Mouse (Mus musculus): ENCODE measurements around the gene Atp1b1. TPM values are rescaled to one million over a fixed set of nuclear protein-coding genes. Genes with fewer than 3 reads are reported as not detected.

The Atp1b1 gene
- 10 to 100 TPM; 60.3 to 71.3 TPM for total RNA-seq (2021)
- long read RNA-seq, experiment 1, transcript Atp1b1-201 (6 exons, 2,580 nt): major isoform, 73 of 81 reads
- long read RNA-seq, experiment 1, partial matches to known transcripts: 0 of 81 reads
- long read RNA-seq, experiment 1, other reads (novel, unspliced or antisense): 8 of 81 reads
- long read RNA-seq, experiment 2, transcript Atp1b1-201 (6 exons, 2,580 nt): major isoform, 164 of 175 reads
- long read RNA-seq, experiment 2, partial matches to known transcripts: 1 of 175 reads
- long read RNA-seq, experiment 2, other reads (novel, unspliced or antisense): 10 of 175 reads

DNA sequence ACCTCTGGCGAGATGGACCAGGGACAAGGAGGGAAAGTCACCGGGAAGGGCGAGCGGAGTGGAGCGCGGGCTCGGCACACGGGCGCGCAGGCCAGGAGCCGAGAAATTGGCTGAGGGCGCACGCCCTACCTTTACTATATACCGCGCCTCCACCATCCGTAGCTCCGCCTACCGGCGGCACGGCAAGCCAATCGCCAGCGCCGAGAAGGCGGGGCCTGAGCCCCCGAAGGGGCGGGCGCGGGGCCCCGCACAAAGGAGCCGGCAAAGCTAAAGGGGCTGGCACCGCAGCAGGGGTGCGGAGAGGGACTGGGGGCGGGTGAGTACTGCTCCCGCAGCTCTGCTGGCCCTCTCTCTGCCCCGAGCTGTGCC is at the start of gene Atp1b1:
Gene Atp1b1, minus strand, starts transcription at position 111 of the 369 bp plus-strand sequence.
- DNase-seq (ENCODE audit: low spot score in 2 of 2): peak; percentile 73 to 80

DNA sequence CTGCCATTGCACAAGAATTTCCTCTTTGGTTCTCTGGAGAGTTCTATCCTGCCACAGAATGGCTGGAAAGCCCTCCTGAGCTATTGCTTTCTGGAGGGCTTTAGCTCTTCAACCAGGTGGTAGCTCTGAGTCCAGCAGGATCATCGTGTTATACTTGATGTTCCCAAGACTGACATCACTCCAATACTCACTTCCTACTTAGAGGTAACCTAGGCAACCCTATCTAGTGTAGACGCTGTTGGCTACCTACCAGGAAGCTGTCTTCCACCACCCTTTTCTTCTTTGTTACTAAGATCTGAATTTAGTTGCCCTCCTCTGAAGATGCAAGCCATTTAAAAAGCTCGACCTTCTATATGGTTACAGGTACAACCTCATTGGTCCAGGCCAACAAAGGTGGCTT is 46.9 kb upstream of the Atp1b1 start:
- DNase-seq (ENCODE audit: low spot score in 2 of 2): no peak

DNA sequence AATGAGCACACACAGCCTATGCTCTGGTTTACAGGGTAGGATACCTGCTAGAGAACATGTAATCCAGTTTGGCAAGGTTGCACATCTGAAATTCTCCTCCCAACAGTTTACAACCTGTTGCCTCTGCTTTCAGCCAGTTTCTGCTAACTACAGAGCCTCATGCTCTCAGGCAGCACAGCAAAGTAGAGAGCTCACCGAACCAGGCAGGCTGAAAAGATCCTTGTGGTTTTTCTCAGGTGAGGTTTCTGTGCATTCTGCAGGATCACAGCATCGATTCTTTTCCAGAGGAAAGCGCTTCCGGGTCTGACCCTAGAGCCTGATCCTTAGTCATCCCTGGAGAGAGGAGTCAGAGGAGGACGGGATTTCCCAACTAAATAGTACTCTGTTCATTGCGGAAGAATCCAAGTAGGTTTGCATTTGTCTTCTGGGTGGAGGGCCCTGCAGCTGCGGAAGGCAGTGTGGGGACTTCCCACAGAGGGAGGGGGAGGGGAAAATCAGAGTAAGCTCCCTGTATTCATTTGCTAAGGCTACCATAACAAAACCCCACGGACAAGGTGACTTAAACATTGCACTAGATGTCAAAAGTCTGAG is 45.1 kb upstream of the Atp1b1 start:
- DNase-seq (ENCODE audit: low spot score in 2 of 2): no peak

DNA sequence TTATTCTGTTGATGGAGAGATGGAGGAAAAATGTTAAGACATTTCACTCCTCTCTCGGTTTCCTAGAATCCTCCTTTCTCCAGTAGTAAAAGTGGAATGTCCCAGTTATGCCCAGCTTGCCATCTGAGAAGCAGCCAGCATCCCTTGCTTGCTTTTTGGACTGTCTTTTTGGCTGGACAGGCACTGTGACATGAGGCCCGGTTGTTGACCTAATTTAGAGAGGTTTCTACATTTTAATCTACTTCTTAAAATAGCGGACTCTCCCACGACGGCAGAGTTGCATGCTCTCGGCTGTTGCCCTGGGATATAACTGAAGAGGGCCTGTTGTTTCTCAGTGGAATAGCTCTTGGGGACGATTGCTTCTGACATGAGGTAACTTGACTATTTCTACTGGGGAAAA is 44.1 kb upstream of the Atp1b1 start:
- DNase-seq (ENCODE audit: low spot score in 2 of 2): no peak

DNA sequence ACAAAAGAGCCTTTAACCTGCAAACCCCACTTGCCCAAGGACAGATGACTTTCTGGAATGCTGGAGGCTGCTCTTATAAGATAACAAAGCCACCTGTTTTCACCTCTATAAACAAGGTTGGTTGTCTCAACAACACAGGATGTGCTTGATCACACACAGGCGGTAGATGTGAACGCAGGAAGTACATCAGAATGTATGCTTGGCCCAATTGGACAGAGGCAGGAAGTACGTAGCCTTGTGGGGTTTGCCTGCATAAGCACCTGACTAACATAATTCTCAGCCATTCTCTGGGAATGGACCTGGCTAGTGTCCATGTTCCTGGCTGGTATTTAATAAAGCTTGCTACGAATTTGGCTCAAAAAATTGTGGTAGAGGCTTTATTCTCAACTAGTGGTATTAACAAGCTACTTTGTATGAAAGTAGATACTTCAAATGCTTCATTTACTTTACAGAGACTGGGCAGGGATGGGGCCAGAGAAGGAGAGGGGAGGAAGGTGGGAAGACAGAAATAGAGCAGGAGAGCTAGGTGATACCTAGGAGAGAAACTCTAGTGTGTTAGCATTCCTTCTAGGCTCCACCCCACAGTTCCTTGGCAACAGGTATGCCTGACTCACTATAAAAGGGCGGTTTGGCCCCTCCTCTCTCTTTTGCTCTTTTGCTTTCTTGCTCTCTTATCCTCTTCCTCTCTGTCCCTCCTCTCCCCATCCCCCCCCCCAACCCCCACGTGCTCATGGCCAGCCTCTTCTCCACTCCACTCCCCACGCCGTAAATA is 36.8 kb upstream of the Atp1b1 start:
- no peak for DNase-seq (ENCODE audit: low spot score in 2 of 2)

DNA sequence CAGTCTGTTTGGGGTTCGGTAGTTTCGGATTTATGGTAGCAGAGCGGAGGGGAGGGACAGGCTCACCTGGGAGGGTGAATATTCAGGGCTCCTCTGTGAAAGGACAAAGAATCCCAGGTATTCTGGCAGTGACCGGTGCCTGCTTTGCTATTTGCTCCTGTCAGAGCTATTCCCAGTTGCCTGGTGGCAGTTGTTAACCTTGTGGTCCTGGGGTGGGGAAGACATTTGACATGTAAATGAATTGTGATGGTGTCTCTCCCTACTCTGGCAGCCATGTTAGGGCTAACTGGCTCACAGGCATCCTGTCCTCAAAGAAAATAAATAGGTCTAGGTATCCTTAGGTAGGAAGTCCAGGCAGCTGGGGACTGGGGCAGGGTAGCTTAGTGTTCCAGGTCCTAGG is 36.1 kb upstream of the Atp1b1 start:
- DNase-seq (ENCODE audit: low spot score in 2 of 2): no peak

DNA sequence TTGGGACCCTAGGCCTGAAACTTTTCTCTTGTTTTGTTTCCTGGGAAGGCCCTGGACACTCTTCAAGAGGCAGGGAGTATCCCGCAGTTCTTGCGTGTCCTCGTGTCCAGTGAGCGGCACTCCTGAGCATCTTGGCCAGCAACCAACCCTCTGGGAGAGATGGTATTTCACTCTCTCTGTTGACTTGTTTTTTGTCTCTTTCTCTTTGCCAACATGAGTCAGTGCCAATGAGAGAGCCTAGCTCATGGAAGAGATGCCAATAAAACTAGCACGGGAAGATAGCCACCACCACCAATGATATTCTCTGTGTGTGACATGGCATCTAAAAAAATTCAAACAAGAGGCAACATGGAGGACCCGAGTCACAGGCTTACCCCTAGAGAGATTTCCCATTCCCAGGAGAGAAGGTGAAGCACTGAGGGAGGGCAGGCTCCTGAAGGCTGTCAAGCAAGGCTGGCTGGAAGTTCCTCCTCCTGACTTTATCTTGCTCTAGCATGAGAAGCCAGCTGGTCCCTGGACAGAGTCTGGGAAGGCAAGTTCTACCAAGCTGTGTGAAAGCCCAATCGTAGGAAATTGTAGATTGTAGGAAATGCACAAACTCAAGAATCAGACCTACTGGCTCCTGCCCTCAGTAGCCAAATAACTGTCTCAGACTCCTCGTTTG is 35.0 kb upstream of the Atp1b1 start:
- DNase-seq (ENCODE audit: low spot score in 2 of 2): peak in 1 of 2 experiments; percentile 23

DNA sequence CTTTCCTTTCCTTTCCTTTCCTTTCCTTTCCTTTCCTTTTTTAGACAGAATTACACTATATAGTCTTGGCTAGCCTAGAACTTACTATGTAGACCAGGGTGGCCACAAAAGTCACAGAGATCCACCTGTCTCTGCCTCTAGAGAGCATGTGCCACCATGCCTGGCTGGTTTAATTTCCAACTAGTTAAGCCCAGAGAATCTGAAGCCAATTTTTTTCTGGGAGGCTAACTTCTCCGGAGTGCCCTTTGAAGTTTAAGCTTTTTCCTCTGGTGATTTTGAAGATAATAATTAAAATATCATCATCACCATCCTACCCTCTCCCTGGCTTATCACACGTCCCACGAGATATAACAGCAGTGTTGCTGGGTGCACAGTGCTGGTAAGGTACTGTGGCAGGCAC is 34.3 kb upstream of the Atp1b1 start:
- no peak for DNase-seq (ENCODE audit: low spot score in 2 of 2)

DNA sequence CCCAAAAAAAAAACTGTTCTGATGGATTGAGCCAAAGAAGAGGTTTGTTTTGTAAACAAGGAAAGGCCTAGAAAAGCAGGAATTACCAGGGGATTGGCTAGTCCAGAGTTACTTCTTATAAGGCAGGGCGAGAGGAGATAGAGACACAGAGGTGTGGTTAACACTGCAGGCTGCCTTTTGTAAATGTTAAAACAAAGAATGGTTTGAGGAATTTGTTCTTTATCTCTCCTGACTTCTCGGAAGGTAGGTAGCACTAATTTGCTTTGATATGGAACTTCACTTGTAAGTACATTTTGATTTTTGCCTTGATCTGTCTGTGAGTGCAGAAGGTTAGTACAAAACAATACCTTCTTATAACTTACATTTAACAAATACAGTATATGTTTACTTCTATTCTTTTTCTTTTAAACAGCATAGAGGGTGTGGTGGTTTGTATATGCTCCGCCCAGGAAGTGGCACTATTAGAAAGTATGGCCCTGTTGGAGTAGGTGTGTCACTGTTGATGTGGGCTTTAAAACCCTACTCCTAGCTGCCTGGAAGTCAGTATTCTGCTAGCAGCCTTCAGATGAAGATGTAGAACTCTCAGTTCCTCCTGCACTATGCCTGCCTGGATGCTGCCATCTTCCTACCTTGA is 31.9 kb upstream of the Atp1b1 start:
- DNase-seq (ENCODE audit: low spot score in 2 of 2): no peak

DNA sequence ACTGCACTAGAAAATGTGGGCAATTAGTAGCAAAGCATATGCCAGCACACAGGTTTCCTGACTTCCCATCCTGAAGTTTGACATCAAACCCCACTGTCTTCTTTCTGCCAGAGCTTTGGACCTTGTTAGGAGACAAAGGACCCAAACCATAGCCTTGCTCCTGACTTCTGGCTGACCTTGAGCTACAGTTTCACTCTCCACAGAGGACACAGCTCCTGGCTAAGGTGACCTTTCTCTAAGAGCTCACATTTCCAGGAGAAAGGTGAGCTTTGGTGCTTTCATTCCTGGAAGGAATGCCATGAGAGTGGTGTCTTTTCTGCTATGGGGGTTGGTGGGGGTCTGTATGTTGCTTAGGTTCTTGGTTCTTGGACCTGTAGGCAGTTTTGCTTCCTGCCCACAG is 25.6 kb upstream of the Atp1b1 start:
- no peak for DNase-seq (ENCODE audit: low spot score in 2 of 2)

DNA sequence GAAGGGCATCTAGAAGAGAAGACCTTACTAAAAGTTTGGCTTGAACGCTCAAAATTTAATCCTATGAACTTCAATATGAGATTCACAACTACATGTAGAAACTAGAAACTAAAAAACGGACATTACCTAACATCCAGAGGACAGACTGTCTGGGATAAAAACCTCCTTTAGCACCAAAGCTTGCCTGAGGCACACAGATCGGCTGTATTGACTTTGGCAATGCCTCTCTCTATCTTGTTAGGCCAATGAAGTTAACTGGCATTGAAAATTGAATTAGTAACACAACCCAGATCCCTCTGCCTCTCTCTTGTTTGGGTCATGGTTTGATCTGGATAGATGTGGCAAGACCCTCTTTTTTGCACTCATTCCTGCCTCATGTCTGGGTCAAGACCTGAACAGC is 24.7 kb upstream of the Atp1b1 start:
- no peak for DNase-seq (ENCODE audit: low spot score in 2 of 2)

DNA sequence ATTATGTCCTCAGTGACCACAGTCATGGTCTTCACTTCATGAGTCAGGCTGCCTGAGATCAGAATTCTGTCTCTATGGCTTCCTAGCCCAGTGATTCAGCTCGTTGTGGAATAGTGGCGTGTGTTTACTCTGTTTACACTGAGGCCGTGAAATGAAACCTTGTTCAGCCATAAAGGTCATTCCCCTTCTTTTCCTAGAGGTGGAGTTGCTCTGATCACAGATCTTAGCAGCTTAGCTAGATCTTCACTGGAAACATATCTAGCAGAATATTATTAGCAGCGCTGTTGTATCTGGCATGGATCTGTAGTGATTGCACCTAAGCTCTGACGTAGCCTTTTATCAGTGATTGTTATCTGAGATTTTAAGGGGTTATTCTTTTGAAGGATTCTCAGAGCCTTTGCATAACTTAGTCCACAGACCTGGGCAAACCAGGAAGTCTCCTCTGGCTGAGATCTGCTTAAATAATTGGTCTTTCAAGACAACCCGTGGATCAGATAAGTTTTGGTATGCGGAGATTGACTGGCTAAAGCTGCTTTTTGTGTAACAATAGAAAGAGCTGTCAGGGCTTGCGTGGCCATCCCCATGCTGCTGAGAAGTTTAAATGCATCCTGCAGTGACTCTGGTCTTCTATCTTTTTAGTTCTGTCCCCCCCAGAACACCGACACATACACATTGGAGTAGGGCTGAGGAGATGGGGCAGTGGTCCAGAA is 23.6 kb upstream of the Atp1b1 start:
- peak in 1 of 2 experiments; percentile 5 for DNase-seq (ENCODE audit: low spot score in 2 of 2)

DNA sequence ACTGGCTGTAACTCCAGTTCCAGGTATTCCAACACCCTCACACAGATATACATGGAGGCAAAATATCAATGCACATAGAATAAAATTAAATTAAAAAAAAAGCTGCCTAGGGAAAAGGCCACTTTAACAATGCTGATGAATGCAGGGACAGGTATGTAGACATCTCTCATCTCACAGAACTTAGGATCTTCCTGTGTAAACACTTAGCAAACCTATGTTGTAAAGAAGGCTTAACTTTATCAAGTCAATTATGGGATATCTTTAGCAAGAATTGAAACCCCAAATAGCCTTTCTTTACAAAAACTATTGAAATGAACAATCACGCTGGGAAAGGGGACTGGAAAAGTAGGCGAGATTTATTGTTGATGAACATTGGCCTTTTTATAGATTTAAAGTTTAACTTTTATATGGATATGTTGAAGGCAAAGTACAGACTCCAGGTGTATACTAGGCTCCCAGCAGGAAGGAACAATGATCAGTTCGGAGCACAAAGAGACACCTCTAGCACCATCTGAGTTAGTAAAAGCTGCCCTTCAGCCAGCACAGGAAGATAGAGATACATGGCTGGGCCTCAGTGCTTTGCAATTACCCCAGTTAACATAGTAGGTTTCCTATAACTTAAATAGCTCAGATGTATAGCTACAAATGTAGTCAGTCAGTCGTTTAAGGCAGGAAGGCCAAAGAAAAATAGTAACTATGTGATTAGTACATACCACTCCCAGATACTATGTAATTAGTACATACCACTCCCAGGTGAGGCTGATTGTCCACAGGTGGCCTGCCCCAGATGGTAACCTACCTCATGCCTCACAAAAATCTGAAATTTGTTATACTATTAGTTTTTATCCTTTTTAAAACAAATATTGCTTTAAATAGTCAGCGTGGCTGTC is 22.8 kb upstream of the Atp1b1 start:
- no peak for DNase-seq (ENCODE audit: low spot score in 2 of 2)

DNA sequence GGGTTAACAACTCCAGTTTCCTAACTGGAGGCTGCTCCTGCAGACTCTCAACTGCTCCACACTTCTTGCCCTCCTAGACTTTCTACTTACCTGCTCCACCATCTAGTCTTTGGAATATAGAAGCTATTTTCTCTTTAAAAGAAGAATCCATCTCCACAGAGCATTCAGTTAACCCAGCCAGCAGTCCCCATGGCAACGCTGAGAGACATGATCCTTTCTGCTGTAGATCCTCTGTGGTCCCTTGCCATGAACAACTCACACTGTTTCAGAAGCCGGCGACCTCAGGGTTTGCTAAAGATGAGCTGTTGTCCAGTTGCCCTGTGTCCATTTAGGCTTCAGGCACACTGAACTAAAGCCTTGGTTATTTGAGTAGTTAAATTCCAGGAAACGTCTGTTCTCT is 17.7 kb upstream of the Atp1b1 start:
- no peak for DNase-seq (ENCODE audit: low spot score in 2 of 2)

DNA sequence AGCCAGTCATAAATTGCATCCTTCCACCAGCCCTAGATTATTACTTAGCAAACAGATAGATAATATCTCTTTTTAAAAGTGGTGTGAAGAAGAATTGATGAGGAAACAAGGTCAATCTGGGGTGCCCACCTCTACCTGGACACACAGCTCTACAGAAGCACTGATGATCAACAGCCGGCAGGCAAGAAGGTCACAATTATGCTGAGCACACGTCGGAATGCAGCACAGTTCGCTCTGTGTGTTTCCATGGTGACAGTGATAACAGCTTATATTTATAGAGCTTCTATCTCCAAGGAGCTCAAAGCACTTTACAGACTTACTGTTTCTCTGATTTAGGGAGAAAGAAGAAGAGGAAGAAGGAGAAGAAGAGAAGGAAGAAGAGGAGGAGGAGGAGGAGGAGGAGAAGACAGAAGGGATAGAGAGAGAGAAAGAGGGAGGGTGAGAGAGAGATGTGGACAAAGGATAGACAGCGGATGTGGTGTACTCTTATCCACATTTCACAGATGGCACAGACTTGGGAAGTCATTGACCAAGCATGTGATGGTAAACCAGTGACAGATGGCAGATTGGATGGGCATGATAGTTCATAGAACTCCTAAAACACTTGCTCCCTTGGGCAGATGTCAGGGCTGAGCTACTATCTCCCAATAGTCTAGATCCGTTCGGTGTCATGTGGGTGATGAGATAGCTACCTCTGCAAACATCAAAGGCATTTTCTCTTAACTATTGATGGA is 16.8 kb upstream of the Atp1b1 start:
- no peak for DNase-seq (ENCODE audit: low spot score in 2 of 2)

DNA sequence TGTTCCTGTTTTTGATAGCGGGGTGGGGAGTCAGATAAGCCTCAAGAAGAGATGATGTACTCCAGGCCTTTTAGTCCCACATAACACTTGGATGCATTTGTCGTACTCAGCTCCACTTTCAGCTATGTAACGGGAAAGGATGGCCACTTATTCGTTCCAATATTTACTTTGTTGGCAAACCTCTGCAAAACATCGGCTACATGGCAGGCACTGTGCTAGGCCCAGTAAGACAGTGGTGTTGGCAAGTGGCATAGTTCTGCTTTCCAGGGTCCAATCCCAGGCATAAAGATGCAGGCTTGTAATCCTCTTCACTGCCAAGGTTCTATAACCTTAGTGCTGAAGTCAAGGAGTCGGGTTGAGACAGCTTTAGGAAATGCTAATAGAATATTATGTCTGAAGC is 16.2 kb upstream of the Atp1b1 start:
- DNase-seq (ENCODE audit: low spot score in 2 of 2): no peak

DNA sequence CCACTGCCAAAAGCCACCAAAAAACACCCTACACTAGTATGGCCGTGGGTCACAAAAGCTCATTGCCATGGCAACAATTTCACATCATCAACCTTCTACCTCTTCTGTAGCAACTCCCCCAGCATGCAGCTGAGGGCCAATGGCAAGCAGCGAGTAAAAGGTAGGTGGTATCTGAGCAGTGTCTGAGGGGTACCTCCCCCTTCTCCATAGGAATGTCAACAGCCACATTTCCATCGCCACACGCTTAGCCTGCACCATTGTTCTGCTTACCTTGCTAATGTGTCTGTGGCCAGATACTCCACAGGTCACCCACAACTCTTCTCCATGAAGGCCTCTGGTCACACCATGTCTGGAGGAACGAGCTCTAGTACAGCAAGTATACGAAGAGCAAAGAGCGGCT is 15.2 kb upstream of the Atp1b1 start:
- no peak for DNase-seq (ENCODE audit: low spot score in 2 of 2)

DNA sequence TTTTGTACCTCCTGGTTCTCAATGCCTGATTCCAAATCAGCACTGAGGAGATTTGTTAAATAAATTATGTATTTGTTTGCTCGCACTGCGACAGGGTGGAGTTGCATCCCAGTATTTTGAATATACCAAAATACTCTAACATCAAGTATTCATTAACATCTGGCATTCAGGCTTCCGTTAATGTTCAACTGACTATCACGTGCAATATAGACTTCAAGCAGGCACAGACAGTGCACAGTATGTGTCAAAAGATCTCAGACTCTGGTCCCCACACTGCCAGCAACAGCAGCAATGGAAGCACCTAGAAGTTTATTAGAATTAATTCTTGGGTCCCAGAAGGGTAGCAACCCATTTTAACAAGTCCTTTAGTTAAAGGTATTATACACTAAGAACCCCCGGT is 13.5 kb upstream of the Atp1b1 start:
- no peak for DNase-seq (ENCODE audit: low spot score in 2 of 2)

DNA sequence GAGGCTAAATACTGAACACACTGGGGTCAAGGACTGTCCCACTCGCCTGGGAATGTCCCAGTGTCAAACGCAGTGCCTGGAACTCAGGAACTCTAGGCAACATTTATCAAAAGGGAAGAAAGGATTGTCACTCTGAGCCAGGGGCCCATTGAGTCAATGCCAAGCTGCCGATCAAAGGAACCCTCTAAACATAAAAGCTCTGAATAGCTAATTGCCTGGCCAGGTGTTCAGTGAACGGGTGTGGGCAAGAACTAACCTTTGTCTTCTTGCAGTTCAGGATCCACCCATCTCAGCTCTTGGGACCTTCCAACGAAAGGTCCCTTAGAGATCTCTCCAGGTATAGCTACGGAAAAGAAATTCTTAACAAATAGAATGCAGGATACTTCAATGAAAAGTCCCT is 12.8 kb upstream of the Atp1b1 start:
- no peak for DNase-seq (ENCODE audit: low spot score in 2 of 2)
